Mouse (Mus musculus): ENCODE data around the gene Klhl10.

- TF ChIP-seq CTCF (IDR thresholded peaks at IDR 0.05; ENCODE audit: extremely low read depth, insufficient read depth, insufficient read length, insufficient replicate concordance) = no peak
- no peak for TF ChIP-seq POLR2A (IDR thresholded peaks at IDR 0.05; ENCODE audit: low read depth, low read length)
Observed at GRCm38 (mm10) chr11:100472935-100473295, 31.2 kb downstream of the Klhl10 start.

All from spleen, adult 2 months (tissue).